Mouse (Mus musculus) thymus, postnatal 10 days (tissue): ENCODE measurements around the gene Gm38392.

Source experiments
- DNase-seq, 2 experiments: peaks; one replicate each; pipeline ENCODE4 v3.0.0; 2021; ENCODE audit warnings: low spot score in 2 of 2

The Gm38392 gene

GRCm38 (mm10) chr3:88200161-88200971, 86.6 kb downstream of the Gm38392 start:
- no peak for DNase-seq

GRCm38 (mm10) chr3:88199541-88200110, 87.4 kb downstream of the Gm38392 start:
- no peak for DNase-seq

- DNase-seq = no peak
Measured at GRCm38 (mm10) chr3:88198505-88199020, 88.4 kb downstream of the Gm38392 start.

- DNase-seq = no peak
Measured at GRCm38 (mm10) chr3:88197741-88198504, 89.1 kb downstream of the Gm38392 start.
